Mouse (Mus musculus): ENCODE measurements around the gene Kcng3. TPM values are rescaled to one million over a fixed set of nuclear protein-coding genes. Genes with fewer than 3 reads are reported as not detected.

Gene Kcng3
- 0.72 and 0.81 TPM in 2 replicates for polyA plus RNA-seq (2012; rRNA removed)

- Histone ChIP-seq H3K4me3 (ENCODE audit: control insufficient read depth, low read depth, low read length) (peak within 1 kb of the TSS; percentile 85), H3K4me1 (ENCODE audit: control insufficient read depth, insufficient read depth, low read length) (peaks cover 20% of the 10 kb centered on the region), H3K27ac (ENCODE audit: control insufficient read depth, insufficient read depth, low read depth, low read length) (peak within 1 kb of the TSS; percentile 52), H3K27me3 (ENCODE audit: control insufficient read depth, insufficient read depth, low read length) (no peaks in the 10 kb centered on the region), H3K36me3 (ENCODE audit: control insufficient read depth, insufficient read depth, low read length) (no peaks in the 10 kb centered on the region)
- TF ChIP-seq POLR2A (IDR thresholded peaks at IDR 0.05; ENCODE audit: control insufficient read depth, low read depth, low read length) (no peak), CTCF (IDR thresholded peaks at IDR 0.05; ENCODE audit: control insufficient read depth, insufficient read depth, insufficient replicate concordance, low read depth, low read length) (no peak)
These were observed at the start of gene Kcng3 for GRCm38 (mm10) chr17:83631783-83632652. Kcng3 (minus strand) TSS chr17:83631895.

GRCm38 (mm10) chr17:83677370-83677769, 45.7 kb upstream of the Kcng3 start:
- Histone ChIP-seq H3K27me3 (ENCODE audit: control insufficient read depth, insufficient read depth, low read length) (no peaks in the 10 kb centered on the region), H3K27ac (ENCODE audit: control insufficient read depth, insufficient read depth, low read depth, low read length) (no peak overlapping the region), H3K36me3 (ENCODE audit: control insufficient read depth, insufficient read depth, low read length) (no peaks in the 10 kb centered on the region), H3K4me3 (ENCODE audit: control insufficient read depth, low read depth, low read length) (no peak overlapping the region), H3K4me1 (ENCODE audit: control insufficient read depth, insufficient read depth, low read length) (no peaks in the 10 kb centered on the region)
- TF ChIP-seq POLR2A (IDR thresholded peaks at IDR 0.05; ENCODE audit: control insufficient read depth, low read depth, low read length) (no peak), CTCF (IDR thresholded peaks at IDR 0.05; ENCODE audit: control insufficient read depth, insufficient read depth, insufficient replicate concordance, low read depth, low read length) (no peak)

GRCm38 (mm10) chr17:83672685-83673084, 41.0 kb upstream of the Kcng3 start:
- no peak overlapping the region for H3K4me3 ChIP-seq (ENCODE audit: control insufficient read depth, low read depth, low read length)
- H3K4me1 ChIP-seq (ENCODE audit: control insufficient read depth, insufficient read depth, low read length), result no peaks in the 10 kb centered on the region
- H3K27ac ChIP-seq (ENCODE audit: control insufficient read depth, insufficient read depth, low read depth, low read length), result no peak overlapping the region
- TF ChIP-seq CTCF (IDR thresholded peaks at IDR 0.05; ENCODE audit: control insufficient read depth, insufficient read depth, insufficient replicate concordance, low read depth, low read length), result no peak
- TF ChIP-seq POLR2A (IDR thresholded peaks at IDR 0.05; ENCODE audit: control insufficient read depth, low read depth, low read length), result no peak
- no peaks in the 10 kb centered on the region for H3K36me3 ChIP-seq (ENCODE audit: control insufficient read depth, insufficient read depth, low read length)
- no peaks in the 10 kb centered on the region for H3K27me3 ChIP-seq (ENCODE audit: control insufficient read depth, insufficient read depth, low read length)

- Histone ChIP-seq H3K4me1 (ENCODE audit: control insufficient read depth, insufficient read depth, low read length) (no peaks in the 10 kb centered on the region), H3K27me3 (ENCODE audit: control insufficient read depth, insufficient read depth, low read length) (no peaks in the 10 kb centered on the region), H3K36me3 (ENCODE audit: control insufficient read depth, insufficient read depth, low read length) (no peaks in the 10 kb centered on the region), H3K4me3 (ENCODE audit: control insufficient read depth, low read depth, low read length) (no peak overlapping the region), H3K27ac (ENCODE audit: control insufficient read depth, insufficient read depth, low read depth, low read length) (no peak overlapping the region)
- TF ChIP-seq POLR2A (IDR thresholded peaks at IDR 0.05; ENCODE audit: control insufficient read depth, low read depth, low read length) (no peak), CTCF (IDR thresholded peaks at IDR 0.05; ENCODE audit: control insufficient read depth, insufficient read depth, insufficient replicate concordance, low read depth, low read length) (no peak)
These were observed 36.4 kb upstream of the Kcng3 start for GRCm38 (mm10) chr17:83667934-83668690.

GRCm38 (mm10) chr17:83666597-83667287, 35.0 kb upstream of the Kcng3 start:
- no peaks in the 10 kb centered on the region for H3K36me3 ChIP-seq (ENCODE audit: control insufficient read depth, insufficient read depth, low read length)
- H3K27ac ChIP-seq (ENCODE audit: control insufficient read depth, insufficient read depth, low read depth, low read length), result no peak overlapping the region
- H3K4me1 ChIP-seq (ENCODE audit: control insufficient read depth, insufficient read depth, low read length), result no peaks in the 10 kb centered on the region
- H3K4me3 ChIP-seq (ENCODE audit: control insufficient read depth, low read depth, low read length), result no peak overlapping the region
- H3K27me3 ChIP-seq (ENCODE audit: control insufficient read depth, insufficient read depth, low read length), result no peaks in the 10 kb centered on the region
- no peak for TF ChIP-seq CTCF (IDR thresholded peaks at IDR 0.05; ENCODE audit: control insufficient read depth, insufficient read depth, insufficient replicate concordance, low read depth, low read length)
- TF ChIP-seq POLR2A (IDR thresholded peaks at IDR 0.05; ENCODE audit: control insufficient read depth, low read depth, low read length), result no peak

GRCm38 (mm10) chr17:83664761-83665160, 33.1 kb upstream of the Kcng3 start:
- H3K4me3 ChIP-seq (ENCODE audit: control insufficient read depth, low read depth, low read length), result no peak overlapping the region
- no peak for TF ChIP-seq POLR2A (IDR thresholded peaks at IDR 0.05; ENCODE audit: control insufficient read depth, low read depth, low read length)
- no peak for TF ChIP-seq CTCF (IDR thresholded peaks at IDR 0.05; ENCODE audit: control insufficient read depth, insufficient read depth, insufficient replicate concordance, low read depth, low read length)
- H3K4me1 ChIP-seq (ENCODE audit: control insufficient read depth, insufficient read depth, low read length), result no peaks in the 10 kb centered on the region
- H3K36me3 ChIP-seq (ENCODE audit: control insufficient read depth, insufficient read depth, low read length), result no peaks in the 10 kb centered on the region
- H3K27ac ChIP-seq (ENCODE audit: control insufficient read depth, insufficient read depth, low read depth, low read length), result no peak overlapping the region
- H3K27me3 ChIP-seq (ENCODE audit: control insufficient read depth, insufficient read depth, low read length), result no peaks in the 10 kb centered on the region

GRCm38 (mm10) chr17:83658943-83659342, 27.2 kb upstream of the Kcng3 start:
- H3K27me3 ChIP-seq (ENCODE audit: control insufficient read depth, insufficient read depth, low read length), result no peaks in the 10 kb centered on the region
- no peaks in the 10 kb centered on the region for H3K36me3 ChIP-seq (ENCODE audit: control insufficient read depth, insufficient read depth, low read length)
- no peak overlapping the region for H3K4me3 ChIP-seq (ENCODE audit: control insufficient read depth, low read depth, low read length)
- TF ChIP-seq POLR2A (IDR thresholded peaks at IDR 0.05; ENCODE audit: control insufficient read depth, low read depth, low read length) (no peak), CTCF (IDR thresholded peaks at IDR 0.05; ENCODE audit: control insufficient read depth, insufficient read depth, insufficient replicate concordance, low read depth, low read length) (no peak)
- peaks cover 8% of the 10 kb centered on the region for H3K4me1 ChIP-seq (ENCODE audit: control insufficient read depth, insufficient read depth, low read length)
- no peak overlapping the region for H3K27ac ChIP-seq (ENCODE audit: control insufficient read depth, insufficient read depth, low read depth, low read length)

Measured in testis, adult 2 months (tissue).